Mouse (Mus musculus) olfactory bulb, adult 2 months (tissue): ENCODE results near the gene Fbn1. TPM values are rescaled to one million over a fixed set of nuclear protein-coding genes. Genes with fewer than 3 reads are reported as not detected.

ENCODE experiments used
- H3K27ac ChIP-seq: fragments of 200-500 bp; 2 replicates; pipeline ENCODE4 v1.5.1; 2012; ENCODE audit warnings: low read depth, low read length; ENCODE audit not compliant: insufficient read depth
- H3K4me1 ChIP-seq: fragments of 200-500 bp; 2 replicates; pipeline ENCODE4 v1.6.1; 2012; ENCODE audit warnings: low read length; ENCODE audit not compliant: control insufficient read depth, insufficient read depth
- H3K4me3 ChIP-seq: fragments of 200-500 bp; 2 replicates; pipeline ENCODE4 v1.5.1; 2012; ENCODE audit warnings: mild to moderate bottlenecking, low read depth, low read length, moderate library complexity; ENCODE audit not compliant: insufficient read depth
- CTCF ChIP-seq: fragments of 200-500 bp; IDR thresholded peaks from 2 replicates; pipeline ENCODE4 v1.5.1; 2012; ENCODE audit warnings: low read depth, mild to moderate bottlenecking, low read length, moderate library complexity; ENCODE audit not compliant: insufficient read depth
- POLR2A ChIP-seq: fragments of 200-500 bp; IDR thresholded peaks from 2 replicates; pipeline ENCODE4 v1.6.1; 2012; ENCODE audit warnings: mild to moderate bottlenecking, low read depth, low read length, moderate library complexity; ENCODE audit not compliant: insufficient read depth
- WGBS: fragments of 180-500 bp; shearing (Covaris S2); methylation state at CpG from one replicate; pipeline ENCODE4 v1.1.7; 2018; 5-methylcytosine and 5-hydroxymethylcytosine counted together
- polyA plus RNA-seq: library from polyadenylated mRNA; stranded (reverse); fragments of >200 nt; gene quantifications from 2 replicates; pipeline ENCODE4 v1.2.4, GENCODE M21; 2012; ENCODE audit warnings: low replicate concordance; ENCODE audit not compliant: missing spikeins, insufficient read depth, insufficient read length

Fbn1 gene
- polyA plus RNA-seq, 1 experiment = not detected

GRCm38 (mm10) chr2:125369666-125370065, 138.1 kb downstream of the Fbn1 start:
- 97% methylated on average over 8 of the region's 8 CpGs for WGBS
- H3K4me1 ChIP-seq = no peaks in the 10 kb centered on the region
- H3K4me3 ChIP-seq = no peak overlapping the region
- no peak overlapping the region for H3K27ac ChIP-seq
- TF ChIP-seq CTCF (no peak), POLR2A (no peak)

GRCm38 (mm10) chr2:125368616-125369015, 139.2 kb downstream of the Fbn1 start:
- no peaks in the 10 kb centered on the region for H3K4me1 ChIP-seq
- TF ChIP-seq POLR2A (no peak), CTCF (no peak)

GRCm38 (mm10) chr2:125361661-125362060, 146.1 kb downstream of the Fbn1 start:
- H3K4me1 ChIP-seq = no peaks in the 10 kb centered on the region
- 82% methylated on average over 4 of the region's 4 CpGs for WGBS
- TF ChIP-seq POLR2A (no peak), CTCF (no peak)
- no peak overlapping the region for H3K27ac ChIP-seq
- no peak overlapping the region for H3K4me3 ChIP-seq

More at GRCm38 (mm10) chr2:125368616-125369015, 139.2 kb downstream of the Fbn1 start:
- Histone ChIP-seq H3K4me3 (no peak overlapping the region), H3K27ac (no peak overlapping the region)
- 90% methylated on average over 4 of the region's 4 CpGs for WGBS

GRCm38 (mm10) chr2:125356486-125356885, 151.3 kb downstream of the Fbn1 start:
- no peak for TF ChIP-seq POLR2A
- no peak for TF ChIP-seq CTCF
- no peak overlapping the region for H3K4me3 ChIP-seq
- H3K4me1 ChIP-seq = peaks cover 6% of the 10 kb centered on the region
- WGBS = 51% methylated on average over 3 of the region's 3 CpGs
- H3K27ac ChIP-seq = no peak overlapping the region

- H3K4me1 ChIP-seq = peaks cover 6% of the 10 kb centered on the region
- no peak for TF ChIP-seq CTCF
- TF ChIP-seq POLR2A = no peak
- no peak overlapping the region for H3K4me3 ChIP-seq
- H3K27ac ChIP-seq = no peak overlapping the region
- WGBS = 68% methylated on average over 5 of the region's 5 CpGs
These were observed 151.7 kb downstream of the Fbn1 start for GRCm38 (mm10) chr2:125356068-125356467.

GRCm38 (mm10) chr2:125355216-125355971, 152.4 kb downstream of the Fbn1 start:
- 18% methylated on average over 11 of the region's 11 CpGs for WGBS
- Histone ChIP-seq H3K4me1 (peaks cover 6% of the 10 kb centered on the region), H3K4me3 (no peak overlapping the region), H3K27ac (no peak overlapping the region)
- TF ChIP-seq POLR2A (no peak), CTCF (no peak)

GRCm38 (mm10) chr2:125354587-125354986, 153.2 kb downstream of the Fbn1 start:
- WGBS = 40% methylated on average over 11 of the region's 11 CpGs
- no peak overlapping the region for H3K27ac ChIP-seq
- no peak for TF ChIP-seq CTCF
- peaks cover 6% of the 10 kb centered on the region for H3K4me1 ChIP-seq
- H3K4me3 ChIP-seq = no peak overlapping the region

- 94% methylated on average over 5 of the region's 5 CpGs for WGBS
- Histone ChIP-seq H3K27ac (no peak overlapping the region), H3K4me1 (no peaks in the 10 kb centered on the region), H3K4me3 (no peak overlapping the region)
- TF ChIP-seq CTCF (no peak), POLR2A (no peak)
These were observed 158.6 kb downstream of the Fbn1 start for GRCm38 (mm10) chr2:125349144-125349543.

- 92% methylated on average over 21 of the region's 21 CpGs for WGBS
- H3K4me3 ChIP-seq = no peak overlapping the region
- H3K27ac ChIP-seq = no peak overlapping the region
- no peaks in the 10 kb centered on the region for H3K4me1 ChIP-seq
- TF ChIP-seq POLR2A (no peak), CTCF (no peak)
These were observed 165.4 kb downstream of the Fbn1 start for GRCm38 (mm10) chr2:125342181-125342950.
